Mouse (Mus musculus): ENCODE data around the gene Cabin1. TPM values are rescaled to one million over a fixed set of nuclear protein-coding genes. Genes with fewer than 3 reads are reported as not detected.
"Not testable (repeated sequence)": the region's sequence is repeated elsewhere in the genome, so short reads cannot be mapped to it uniquely, and the experiment has no call there.

Gene Cabin1
- polyA plus RNA-seq, 1 experiment from 2014 or later = 39.0 TPM

DNA sequence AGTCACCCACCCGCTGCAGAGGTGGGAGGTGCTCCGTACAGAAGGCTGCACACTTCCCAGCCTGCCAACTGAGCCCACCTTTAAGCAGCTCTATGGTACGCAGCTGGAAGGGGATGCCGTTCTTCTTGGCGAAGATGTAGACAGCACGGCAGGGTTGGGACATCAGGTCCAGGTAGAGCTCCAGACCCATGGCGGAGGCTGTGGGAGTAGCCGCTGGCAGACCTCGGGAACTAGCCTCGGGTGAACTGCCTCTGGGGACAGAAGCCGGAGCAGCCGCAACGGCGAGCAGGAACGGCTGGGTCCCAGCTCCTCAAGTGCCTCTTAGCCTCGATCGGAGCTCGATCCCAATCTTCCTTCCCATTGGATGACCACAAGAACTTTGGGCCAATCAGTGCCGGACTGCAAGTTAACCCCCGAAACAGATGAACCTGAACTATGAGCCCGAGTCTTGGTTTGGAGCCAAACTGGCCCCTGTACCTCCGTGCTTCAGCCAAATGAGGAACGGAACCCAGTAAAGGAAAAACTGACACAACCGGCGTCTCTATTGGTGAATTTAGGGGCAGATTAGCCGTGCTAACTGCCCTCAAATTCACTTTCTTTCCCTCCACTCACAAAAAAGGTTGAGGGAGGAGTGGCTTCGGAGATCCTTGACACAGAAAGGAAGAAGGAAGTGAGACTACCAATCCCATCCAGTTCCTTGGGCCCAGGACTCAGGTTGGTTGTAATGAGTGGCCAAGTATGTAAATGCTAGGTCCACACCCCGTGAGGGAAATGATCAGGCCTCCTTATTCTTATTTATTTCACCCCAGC is 16.8 kb upstream of the Cabin1 start, which contains the start of the genes Gm20441 and Gstt3:
TSS of gene Gm20441 (minus strand) at position 186 of the 810 bp plus-strand sequence.
TSS of gene Gstt3 (minus strand) at position 646 of the 810 bp plus-strand sequence.
- DNase-seq (ENCODE audit: low spot score) = peak; percentile 74
- Histone ChIP-seq H3K4me1 (peaks cover 20% of the 10 kb centered on the region), H3K27ac (replicated peaks) (0 out of 2 replicates have a peak within 1 kb of the TSS, but pooled peaks have one; percentile 11), H3K36me3 (replicated peaks) (no peaks in the 10 kb centered on the region), H3K9me3 (no peaks in the 10 kb centered on the region), H3K27me3 (replicated peaks; ENCODE audit: low read depth, poor library complexity, severe bottlenecking) (peaks cover 46% of the 10 kb centered on the region), H3K4me3 (peak within 1 kb of the TSS; percentile 59)
- 2% methylated on average over 28 of the region's 28 CpGs for whole genome bisulfite sequencing

DNA sequence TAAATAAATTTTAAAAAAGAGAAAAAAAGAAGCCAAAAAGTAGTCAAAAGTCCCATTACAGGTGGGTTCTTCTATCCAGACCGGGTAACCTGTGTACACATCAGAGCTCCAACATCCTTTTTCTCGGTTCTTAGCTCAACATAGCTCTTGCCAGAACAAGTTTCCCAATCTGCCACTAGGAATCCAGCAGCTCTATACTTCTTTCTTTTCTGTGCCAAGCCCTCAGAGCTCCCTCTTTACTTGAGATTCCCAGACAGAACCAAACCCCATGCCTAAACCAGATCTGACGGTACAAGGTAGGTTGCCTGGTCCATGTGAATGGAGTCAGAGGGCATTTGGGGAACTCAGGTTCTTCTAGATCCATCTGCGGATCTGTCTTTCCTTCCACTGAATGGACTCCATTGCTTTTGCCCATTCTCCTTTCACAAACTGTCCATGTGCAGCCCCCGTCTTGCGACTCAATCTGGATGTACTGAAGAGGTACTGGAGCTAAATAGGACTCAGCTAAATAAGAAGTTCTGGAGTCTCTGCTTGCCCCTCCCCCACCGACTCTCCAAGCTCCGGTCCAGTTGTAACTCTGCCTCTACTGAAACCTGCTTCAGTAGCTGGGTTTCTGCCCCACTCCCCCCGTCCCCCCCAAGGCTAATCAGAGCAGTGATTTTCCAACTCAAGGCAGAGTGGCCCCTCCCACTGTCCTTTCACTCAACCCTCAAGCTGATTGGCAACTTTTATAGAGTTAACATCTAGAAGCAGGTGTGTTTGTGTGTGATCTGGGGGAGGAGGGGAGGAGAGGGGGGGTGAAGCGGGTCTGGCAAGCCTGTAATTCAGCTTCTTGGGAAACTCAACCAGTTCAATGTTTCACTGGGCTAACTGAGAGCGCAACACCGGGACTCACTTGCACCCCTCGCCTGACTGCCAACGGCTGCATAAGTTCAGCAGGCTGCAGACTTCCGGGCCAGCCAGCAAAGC is 15.3 kb upstream of the Cabin1 start:
- 37% methylated on average over 15 of the region's 15 CpGs for WGBS
- no peaks in the 10 kb centered on the region for H3K36me3 ChIP-seq (replicated peaks)
- peaks cover 43% of the 10 kb centered on the region for H3K27me3 ChIP-seq (replicated peaks; ENCODE audit: low read depth, poor library complexity, severe bottlenecking)
- DNase-seq (ENCODE audit: low spot score) = peak; percentile 17
- H3K9me3 ChIP-seq = no peaks in the 10 kb centered on the region
- peaks cover 20% of the 10 kb centered on the region for H3K4me1 ChIP-seq
- peak overlapping the region; percentile 59 for H3K4me3 ChIP-seq
- H3K27ac ChIP-seq (replicated peaks) = no peak overlapping the region

DNA sequence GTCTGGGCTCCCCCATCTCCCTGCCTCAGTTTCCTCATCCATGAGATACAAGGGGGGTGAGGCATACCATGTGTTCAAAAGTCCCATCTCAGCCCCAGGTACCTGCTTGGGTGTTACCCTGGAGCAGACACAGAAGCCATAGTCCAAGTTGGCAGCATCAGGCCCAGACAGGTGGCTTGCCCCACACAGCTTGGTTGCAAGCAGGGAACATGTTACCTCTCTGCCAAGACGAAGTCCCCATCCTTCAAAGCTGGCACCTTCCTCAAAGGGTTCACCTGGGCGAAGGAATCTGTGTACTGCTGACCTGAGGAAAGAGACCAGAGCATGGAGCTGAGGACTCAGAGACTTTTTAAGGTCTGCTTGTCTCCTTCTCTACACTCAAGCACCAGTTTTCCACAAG is 13.7 kb upstream of the Cabin1 start:
- Histone ChIP-seq H3K36me3 (replicated peaks) (no peaks in the 10 kb centered on the region), H3K4me1 (peaks cover 22% of the 10 kb centered on the region), H3K4me3 (no peak overlapping the region), H3K27ac (replicated peaks) (no peak overlapping the region), H3K27me3 (replicated peaks; ENCODE audit: low read depth, poor library complexity, severe bottlenecking) (peaks cover 38% of the 10 kb centered on the region), H3K9me3 (no peaks in the 10 kb centered on the region)
- DNase-seq (ENCODE audit: low spot score) = no peak
- WGBS = 85% methylated on average over 2 of the region's 2 CpGs

- no peak for DNase-seq (ENCODE audit: low spot score)
- Histone ChIP-seq H3K27me3 (replicated peaks; ENCODE audit: low read depth, poor library complexity, severe bottlenecking) (peaks cover 24% of the 10 kb centered on the region), H3K4me1 (peaks cover 31% of the 10 kb centered on the region), H3K27ac (replicated peaks) (no peak overlapping the region), H3K9me3 (no peaks in the 10 kb centered on the region), H3K36me3 (replicated peaks) (no peaks in the 10 kb centered on the region), H3K4me3 (no peak overlapping the region)
- 87% methylated on average over 6 of the region's 6 CpGs for WGBS
Measured at GRCm38 (mm10) chr10:75776562-75776961, 12.4 kb upstream of the Cabin1 start.

DNA sequence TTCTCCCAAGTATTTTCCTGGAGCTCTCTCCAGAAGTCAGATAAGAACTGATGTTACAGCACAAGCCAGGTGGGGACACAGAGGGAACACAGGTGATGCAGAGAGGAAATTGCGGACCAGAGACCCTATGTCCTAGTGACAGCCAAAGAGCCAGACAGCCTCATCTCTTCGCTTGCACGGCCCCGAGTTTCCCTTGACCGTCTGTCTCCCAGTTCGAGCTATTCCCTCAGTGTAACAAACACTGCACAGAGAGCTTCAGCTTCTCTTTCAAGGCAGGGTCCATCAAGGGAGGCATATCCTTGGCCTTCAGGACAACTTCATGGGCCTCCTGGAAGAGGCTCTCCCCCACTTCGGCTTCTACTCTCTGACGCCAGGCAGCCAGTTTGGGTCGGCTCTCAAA is 10.4 kb upstream of the Cabin1 start:
- WGBS = 92% methylated on average over 9 of the region's 9 CpGs
- Histone ChIP-seq H3K36me3 (replicated peaks) (no peaks in the 10 kb centered on the region), H3K27me3 (replicated peaks; ENCODE audit: low read depth, poor library complexity, severe bottlenecking) (peaks cover 11% of the 10 kb centered on the region), H3K4me1 (peaks cover 15% of the 10 kb centered on the region), H3K9me3 (no peaks in the 10 kb centered on the region), H3K27ac (replicated peaks) (no peak overlapping the region), H3K4me3 (no peak overlapping the region)
- no peak for DNase-seq (ENCODE audit: low spot score)

DNA sequence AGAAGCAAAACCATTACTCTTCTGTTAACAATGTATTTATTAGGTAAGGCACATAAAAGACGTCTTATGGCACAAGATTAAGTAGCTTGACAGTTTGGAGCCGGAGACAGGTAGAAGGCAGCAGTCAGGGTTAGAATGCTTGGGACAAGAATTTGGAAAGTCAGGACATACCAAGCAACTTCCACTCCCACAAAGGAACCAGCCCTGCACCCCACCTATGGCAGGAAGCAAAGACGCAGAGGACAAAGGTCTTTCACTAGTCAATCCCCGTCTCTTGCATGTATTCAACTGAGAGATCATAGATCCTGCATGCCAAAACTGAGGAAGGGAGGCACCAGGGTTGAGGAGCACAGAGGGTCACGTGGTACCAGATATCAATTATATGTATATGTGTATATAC is 10.0 kb upstream of the Cabin1 start:
- peaks cover 6% of the 10 kb centered on the region for H3K27me3 ChIP-seq (replicated peaks; ENCODE audit: low read depth, poor library complexity, severe bottlenecking)
- H3K4me3 ChIP-seq = no peak overlapping the region
- DNase-seq (ENCODE audit: low spot score) = no peak
- WGBS = 91% methylated on average over 5 of the region's 5 CpGs
- H3K4me1 ChIP-seq = peaks cover 12% of the 10 kb centered on the region
- H3K27ac ChIP-seq (replicated peaks) = no peak overlapping the region
- H3K9me3 ChIP-seq = no peaks in the 10 kb centered on the region
- H3K36me3 ChIP-seq (replicated peaks) = no peaks in the 10 kb centered on the region

DNA sequence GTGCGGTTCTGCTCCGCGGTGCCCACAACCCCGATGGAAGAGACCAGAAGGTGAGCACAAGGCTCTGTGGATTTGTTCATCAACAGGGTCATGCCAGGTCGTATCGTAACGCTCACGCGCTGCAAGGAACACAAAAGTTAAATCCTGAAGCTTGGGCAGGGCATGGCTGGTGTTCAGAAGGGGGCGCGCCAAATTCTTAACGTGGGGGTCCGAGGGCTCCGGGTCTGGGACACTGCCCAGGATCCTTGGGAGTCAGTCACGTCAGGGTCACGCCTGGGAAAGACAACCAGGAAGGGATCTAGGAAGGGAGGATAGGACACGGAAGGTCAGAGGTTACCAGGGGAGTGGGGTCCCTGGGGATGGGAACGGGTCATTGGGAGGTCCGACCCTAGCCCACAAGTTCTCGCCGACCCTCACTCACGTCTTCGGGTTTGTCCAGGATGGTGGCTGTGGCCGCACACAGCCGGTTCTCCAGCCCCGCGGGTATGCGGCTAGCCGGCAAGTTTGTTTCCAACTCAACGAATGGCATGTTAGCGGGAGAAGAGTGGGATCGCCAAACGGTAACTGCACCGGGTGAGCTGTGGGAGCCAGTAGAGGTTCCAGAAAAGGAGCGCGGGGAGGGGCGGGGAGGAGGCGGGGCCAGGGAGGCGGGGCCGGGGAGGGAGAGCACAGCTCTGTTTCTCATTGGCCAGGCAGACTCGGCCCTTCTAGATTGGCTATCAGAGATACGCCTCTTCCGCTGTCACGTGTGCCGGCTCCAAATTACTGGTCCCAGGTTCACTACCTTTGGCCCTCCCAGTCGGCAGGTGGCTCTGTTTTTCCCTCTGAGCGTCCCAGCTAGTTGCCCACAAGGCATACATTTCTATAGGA is 8.9 kb upstream of the Cabin1 start, which contains the start of gene Ddt:
TSS of gene Ddt (minus strand) at position 620 of the 870 bp plus-strand sequence.
- H3K4me1 ChIP-seq = peaks cover 12% of the 10 kb centered on the region
- H3K27ac ChIP-seq (replicated peaks) = peak within 1 kb of the TSS; percentile 75
- no peaks in the 10 kb centered on the region for H3K36me3 ChIP-seq (replicated peaks)
- H3K27me3 ChIP-seq (replicated peaks; ENCODE audit: low read depth, poor library complexity, severe bottlenecking) = no peaks in the 10 kb centered on the region; the same call in 1 of the 2 replicates
- H3K9me3 ChIP-seq = no peaks in the 10 kb centered on the region
- under 1% methylated on average over 47 of the region's 47 CpGs for WGBS
- H3K4me3 ChIP-seq = peak within 1 kb of the TSS; percentile 72
- DNase-seq (ENCODE audit: low spot score) = peak; percentile 97

GRCm38 (mm10) chr10:75767756-75768155 is 3.6 kb upstream of the Cabin1 start:
- WGBS = 35% methylated on average over 5 of the region's 5 CpGs
- H3K27ac ChIP-seq (replicated peaks) = not testable (repeated sequence)

GRCm38 (mm10) chr10:75766856-75767255 is 2.7 kb upstream of the Cabin1 start:
- WGBS = 86% methylated on average over 6 of the region's 6 CpGs
- Histone ChIP-seq H3K4me3 (no peak overlapping the region), H3K27ac (replicated peaks) (no peak overlapping the region)

More at GRCm38 (mm10) chr10:75767756-75768155, 3.6 kb upstream of the Cabin1 start:
- not testable (repeated sequence) for H3K4me3 ChIP-seq; H3K36me3 ChIP-seq (replicated peaks); H3K9me3 ChIP-seq; H3K27me3 ChIP-seq (replicated peaks; ENCODE audit: low read depth, poor library complexity, severe bottlenecking); DNase-seq (ENCODE audit: low spot score)
- peaks cover 26% of the 10 kb centered on the region for H3K4me1 ChIP-seq

GRCm38 (mm10) chr10:75764519-75765473 is 655 bp upstream of the Cabin1 start:
- Histone ChIP-seq H3K4me3 (peak overlapping the region; percentile 84), H3K27me3 (replicated peaks; ENCODE audit: low read depth, poor library complexity, severe bottlenecking) (no peaks in the 10 kb centered on the region), H3K4me1 (peaks cover 21% of the 10 kb centered on the region), H3K27ac (replicated peaks) (peak overlapping the region; percentile 84), H3K9me3 (no peaks in the 10 kb centered on the region), H3K36me3 (replicated peaks) (peaks cover 26% of the 10 kb centered on the region)
- DNase-seq (ENCODE audit: low spot score) = peak; percentile 82
- 1% methylated on average over 27 of the region's 27 CpGs for WGBS

More at GRCm38 (mm10) chr10:75766856-75767255, 2.7 kb upstream of the Cabin1 start:
- H3K4me1 ChIP-seq = peaks cover 21% of the 10 kb centered on the region
- no peaks in the 10 kb centered on the region for H3K27me3 ChIP-seq (replicated peaks; ENCODE audit: low read depth, poor library complexity, severe bottlenecking)
- no peaks in the 10 kb centered on the region for H3K9me3 ChIP-seq
- peaks cover 6% of the 10 kb centered on the region for H3K36me3 ChIP-seq (replicated peaks)
- no peak for DNase-seq (ENCODE audit: low spot score)

- Histone ChIP-seq H3K4me1 (peaks cover 21% of the 10 kb centered on the region), H3K27me3 (replicated peaks; ENCODE audit: low read depth, poor library complexity, severe bottlenecking) (no peaks in the 10 kb centered on the region), H3K9me3 (no peaks in the 10 kb centered on the region), H3K27ac (replicated peaks) (no peak overlapping the region), H3K4me3 (peak overlapping the region; percentile 84; the same call in 1 of the 2 replicates), H3K36me3 (replicated peaks) (peaks cover 50% of the 10 kb centered on the region)
- 96% methylated on average over 3 of the region's 3 CpGs for WGBS
- DNase-seq (ENCODE audit: low spot score) = no peak
Measured at GRCm38 (mm10) chr10:75762413-75762812, 1.7 kb downstream of the Cabin1 start.

Data from embryonic facial prominence, embryonic 10.5 days (tissue).